Mouse (Mus musculus) forebrain, embryonic 10.5 days (tissue): ENCODE results near the gene Gm44805. TPM values are rescaled to one million over a fixed set of nuclear protein-coding genes. Genes with fewer than 3 reads are reported as not detected.
"Not testable (repeated sequence)": the region's sequence is repeated elsewhere in the genome, so short reads cannot be mapped to it uniquely, and the experiment has no call there.

Source experiments
- DNase-seq: peaks from one replicate; pipeline ENCODE4 v3.0.0-alpha.2; 2017; ENCODE audit warnings: low spot score; ENCODE audit errors: extremely low spot score
- H3K27ac ChIP-seq: fragments of 300-500 bp; sonication (generic); 2 replicates; pipeline ENCODE4 v1.5.1; 2016; ENCODE audit warnings: mild to moderate bottlenecking
- H3K27me3 ChIP-seq: fragments of 300-500 bp; sonication (generic); 2 replicates; pipeline ENCODE4 v1.6.1; 2016; ENCODE audit warnings: mild to moderate bottlenecking; ENCODE audit not compliant: poor library complexity, severe bottlenecking
- H3K36me3 ChIP-seq: fragments of 300-500 bp; sonication (generic); replicated peaks from 2 replicates; pipeline ENCODE4 v1.6.1; 2016; ENCODE audit warnings: mild to moderate bottlenecking, moderate library complexity
- H3K4me1 ChIP-seq: fragments of 300-500 bp; sonication (generic); 2 replicates; pipeline ENCODE4 v1.6.1; 2016
- H3K4me3 ChIP-seq: fragments of 300-500 bp; sonication (generic); 2 replicates; pipeline ENCODE4 v1.5.1; 2016; ENCODE audit warnings: mild to moderate bottlenecking, moderate library complexity
- H3K9me3 ChIP-seq: fragments of 300-500 bp; sonication (generic); 2 replicates; pipeline ENCODE4 v1.6.1; 2016; ENCODE audit warnings: mild to moderate bottlenecking, moderate library complexity
- WGBS: fragments of 180-500 bp; shearing (Covaris S2); methylation state at CpG from one replicate; pipeline ENCODE4 v1.1.7; 2016; 5-methylcytosine and 5-hydroxymethylcytosine counted together
- polyA plus RNA-seq: library from polyadenylated mRNA; unstranded; fragments of >200 nt; fragmentation: Nextera tagmentation; extraction: Ambion mirVana; gene quantifications from 2 replicates; pipeline ENCODE4 v1.2.1, GENCODE M21; 2016

Gene Gm44805
- polyA plus RNA-seq, 1 experiment from 2014 or later, result not detected

DNA sequence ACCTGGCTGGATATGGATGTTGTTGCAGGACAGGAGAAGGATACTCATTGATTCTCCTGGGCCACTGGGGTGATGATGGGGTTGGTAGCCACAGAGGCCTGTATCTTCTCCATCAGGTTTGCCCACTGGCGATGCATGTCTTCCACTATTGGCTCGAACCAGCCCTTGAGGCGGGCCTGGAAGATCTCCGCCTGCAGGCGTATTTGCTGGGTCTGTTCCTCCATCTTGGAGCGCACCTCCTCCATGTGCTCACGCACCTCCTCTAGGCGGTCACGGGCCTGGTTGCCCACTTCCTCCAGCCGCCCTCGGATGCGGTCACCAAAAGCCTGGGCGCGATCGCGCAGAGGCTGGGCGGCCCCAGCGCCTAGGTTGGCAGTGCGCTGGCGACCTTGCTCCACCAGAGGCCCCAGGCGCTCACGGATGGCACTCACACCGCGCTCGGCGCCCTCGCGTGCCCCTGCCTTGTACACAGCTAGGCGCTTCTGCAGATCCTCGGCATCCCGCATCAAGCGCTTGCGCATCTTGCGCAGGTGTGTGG, 15.2 kb upstream of the Gm44805 start:
- peaks cover 68% of the 10 kb centered on the region for H3K4me1 ChIP-seq

DNA sequence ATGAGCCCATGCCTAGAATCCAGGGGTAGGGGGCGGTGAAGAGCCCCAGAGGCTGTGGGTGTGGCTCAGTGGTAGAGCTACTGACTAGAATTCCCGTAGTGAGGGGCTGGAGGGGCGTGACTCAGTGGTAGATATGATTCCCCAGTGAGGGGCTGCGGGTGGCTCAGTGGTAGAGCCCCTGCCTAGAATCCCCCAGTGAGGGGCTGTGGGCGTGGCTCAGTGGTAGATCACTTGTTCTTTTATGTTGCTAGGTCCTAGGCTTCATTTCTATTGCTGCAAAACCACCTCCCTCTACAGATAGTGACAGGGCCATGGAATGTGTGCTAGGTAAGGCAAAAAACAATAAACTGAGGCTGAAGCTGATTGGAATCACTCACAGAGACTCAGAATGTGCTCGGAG, 14.7 kb upstream of the Gm44805 start:
- peaks cover 25% of the 10 kb centered on the region for H3K36me3 ChIP-seq
- no peaks in the 10 kb centered on the region for H3K27me3 ChIP-seq
- H3K9me3 ChIP-seq, result peaks cover 10% of the 10 kb centered on the region
- H3K4me1 ChIP-seq, result peaks cover 63% of the 10 kb centered on the region
- WGBS, result 91% methylated on average over 6 of the region's 6 CpGs
- no peak overlapping the region for H3K4me3 ChIP-seq
- DNase-seq, result no peak
- H3K27ac ChIP-seq, result no peak overlapping the region

More for the DNA sequence above, 15.2 kb upstream of the Gm44805 start:
- Histone ChIP-seq H3K27me3 (no peaks in the 10 kb centered on the region), H3K27ac (no peak overlapping the region), H3K4me3 (0 out of 2 replicates have a peak overlapping the region, but pooled peaks have one; percentile 4), H3K36me3 (peaks cover 28% of the 10 kb centered on the region), H3K9me3 (peaks cover 10% of the 10 kb centered on the region)
- WGBS, result 94% methylated on average over 34 of the region's 34 CpGs
- DNase-seq, result no peak

- peaks cover 10% of the 10 kb centered on the region for H3K9me3 ChIP-seq
- DNase-seq, result no peak
- no peak overlapping the region for H3K4me3 ChIP-seq
- peaks cover 21% of the 10 kb centered on the region for H3K36me3 ChIP-seq
- no peak overlapping the region for H3K27ac ChIP-seq
- peaks cover 56% of the 10 kb centered on the region for H3K4me1 ChIP-seq
- WGBS, result 55% methylated on average over 8 of the region's 8 CpGs
- H3K27me3 ChIP-seq, result no peaks in the 10 kb centered on the region
These were observed 14.0 kb upstream of the Gm44805 start for GRCm38 (mm10) chr7:19695213-19695594.

- Histone ChIP-seq H3K36me3 (peaks cover 20% of the 10 kb centered on the region), H3K4me3 (no peak overlapping the region), H3K27me3 (no peaks in the 10 kb centered on the region), H3K27ac (no peak overlapping the region), H3K9me3 (peaks cover 10% of the 10 kb centered on the region), H3K4me1 (peaks cover 49% of the 10 kb centered on the region)
- DNase-seq, result no peak
- WGBS, result 87% methylated on average over 10 of the region's 10 CpGs
These were observed 13.4 kb upstream of the Gm44805 start for GRCm38 (mm10) chr7:19694336-19695212.

DNA sequence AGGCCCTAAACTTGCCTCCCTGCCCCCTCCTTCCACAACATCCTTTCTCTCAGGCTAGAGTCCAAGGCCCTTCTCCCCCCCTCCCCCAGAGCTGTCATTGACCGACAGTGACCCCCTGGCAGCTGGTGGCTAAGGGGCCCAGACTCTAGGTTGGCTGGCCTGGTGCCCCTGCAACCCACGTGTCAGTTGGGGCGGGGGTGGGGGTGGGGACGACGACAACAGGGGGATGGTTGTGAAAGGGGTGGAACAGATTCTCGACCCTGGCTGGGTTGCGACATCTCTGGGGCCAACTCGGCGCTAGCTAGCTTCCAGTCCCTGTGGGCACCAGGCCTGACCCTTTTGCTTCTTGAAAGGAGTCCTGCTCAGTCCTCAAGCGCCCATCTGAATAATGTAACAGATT, 12.2 kb upstream of the Gm44805 start:
- Histone ChIP-seq H3K36me3 (peaks cover 20% of the 10 kb centered on the region), H3K4me1 (peaks cover 38% of the 10 kb centered on the region), H3K9me3 (peaks cover 10% of the 10 kb centered on the region), H3K4me3 (peak overlapping the region; percentile 21; the same call in 1 of the 2 replicates), H3K27me3 (no peaks in the 10 kb centered on the region), H3K27ac (peak overlapping the region; percentile 71)
- DNase-seq, result no peak
- WGBS, result 31% methylated on average over 10 of the region's 10 CpGs

- DNase-seq, result no peak
- Histone ChIP-seq H3K27ac (peak within 1 kb of the TSS; percentile 71), H3K4me3 (peak within 1 kb of the TSS; percentile 21; the same call in 1 of the 2 replicates), H3K27me3 (no peaks in the 10 kb centered on the region), H3K4me1 (peaks cover 26% of the 10 kb centered on the region), H3K9me3 (peaks cover 10% of the 10 kb centered on the region), H3K36me3 (peaks cover 16% of the 10 kb centered on the region)
- WGBS, result 51% methylated on average over 28 of the region's 28 CpGs
These were observed 10.9 kb upstream of the Gm44805 start, which contains the start of gene Apoc1 for GRCm38 (mm10) chr7:19691873-19692865. Gene Apoc1 (minus strand): TSS chr7:19692660.

- no peak overlapping the region for H3K27ac ChIP-seq
- peaks cover 9% of the 10 kb centered on the region for H3K36me3 ChIP-seq
- H3K27me3 ChIP-seq, result no peaks in the 10 kb centered on the region
- peaks cover 4% of the 10 kb centered on the region for H3K9me3 ChIP-seq
- no peak for DNase-seq
- H3K4me3 ChIP-seq, result no peak overlapping the region
- WGBS, result 79% methylated on average over 6 of the region's 6 CpGs
- peaks cover 32% of the 10 kb centered on the region for H3K4me1 ChIP-seq
These were observed 10.2 kb upstream of the Gm44805 start for GRCm38 (mm10) chr7:19691434-19691833.

GRCm38 (mm10) chr7:19690845-19691244, 9.6 kb upstream of the Gm44805 start:
- WGBS, result 86% methylated on average over 4 of the region's 4 CpGs
- no peak overlapping the region for H3K4me3 ChIP-seq
- H3K9me3 ChIP-seq, result no peaks in the 10 kb centered on the region; the same call in 1 of the 2 replicates
- no peak overlapping the region for H3K27ac ChIP-seq
- no peaks in the 10 kb centered on the region for H3K27me3 ChIP-seq
- DNase-seq, result no peak
- H3K4me1 ChIP-seq, result peaks cover 32% of the 10 kb centered on the region
- H3K36me3 ChIP-seq, result peaks cover 3% of the 10 kb centered on the region

DNA sequence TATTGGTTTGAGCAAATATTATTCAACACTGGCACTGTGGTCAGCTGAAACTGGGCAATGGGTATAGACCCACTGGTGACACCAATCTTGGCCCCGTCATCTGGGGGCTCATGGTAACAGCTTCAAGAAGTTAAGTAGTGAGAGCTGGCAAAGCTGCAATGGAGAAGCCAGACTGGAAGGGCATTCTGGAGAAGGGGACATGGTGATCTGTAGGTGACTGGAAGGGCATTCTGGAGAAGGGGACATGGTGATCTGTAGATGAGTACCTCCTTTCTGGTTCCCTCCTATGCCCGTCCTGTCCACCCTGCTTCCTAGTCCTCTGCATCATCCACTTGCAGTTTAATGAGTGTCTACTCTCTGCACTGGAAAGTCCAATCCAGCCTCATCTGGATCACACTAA, 7.4 kb upstream of the Gm44805 start:
- H3K27ac ChIP-seq, result no peak overlapping the region
- DNase-seq, result no peak
- H3K9me3 ChIP-seq, result no peaks in the 10 kb centered on the region; the same call in 1 of the 2 replicates
- H3K4me3 ChIP-seq, result no peak overlapping the region
- peaks cover 27% of the 10 kb centered on the region for H3K4me1 ChIP-seq
- no peaks in the 10 kb centered on the region for H3K36me3 ChIP-seq
- WGBS, result 96% methylated on average over 2 of the region's 2 CpGs
- H3K27me3 ChIP-seq, result no peaks in the 10 kb centered on the region

DNA sequence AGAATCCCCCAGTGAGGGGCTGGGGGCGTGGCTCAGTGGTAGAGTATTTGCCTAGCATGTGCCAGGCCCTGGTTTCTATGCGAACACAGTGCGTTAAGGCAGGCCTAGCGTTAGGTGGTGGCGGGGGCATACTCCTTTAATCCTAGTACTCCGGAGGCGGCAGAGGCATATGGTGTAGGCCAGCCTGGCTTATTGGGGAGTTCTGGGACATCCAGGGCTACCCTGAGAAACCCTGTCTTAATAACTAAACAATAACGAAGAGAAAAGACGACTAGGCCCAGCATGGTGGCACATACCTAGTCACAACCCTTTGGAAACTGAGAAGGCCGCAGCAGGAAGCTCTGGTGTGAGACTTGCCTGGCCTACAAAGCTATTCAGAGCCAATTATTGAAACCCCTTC, 6.9 kb upstream of the Gm44805 start:
- Histone ChIP-seq H3K27ac (no peak overlapping the region), H3K9me3 (no peaks in the 10 kb centered on the region; the same call in 1 of the 2 replicates), H3K4me3 (no peak overlapping the region), H3K4me1 (peaks cover 22% of the 10 kb centered on the region), H3K36me3 (no peaks in the 10 kb centered on the region), H3K27me3 (no peaks in the 10 kb centered on the region)
- WGBS, result 89% methylated on average over 10 of the region's 10 CpGs
- no peak for DNase-seq

- not testable (repeated sequence) for H3K9me3 ChIP-seq, H3K27me3 ChIP-seq, H3K36me3 ChIP-seq, H3K4me3 ChIP-seq, DNase-seq
- WGBS, result 71% methylated on average over 8 of the region's 8 CpGs
- H3K4me1 ChIP-seq, result peaks cover 11% of the 10 kb centered on the region
- peak overlapping the region; percentile 56; the same call in 1 of the 2 replicates for H3K27ac ChIP-seq
These were observed 5.8 kb upstream of the Gm44805 start for GRCm38 (mm10) chr7:19686927-19687583.

DNA sequence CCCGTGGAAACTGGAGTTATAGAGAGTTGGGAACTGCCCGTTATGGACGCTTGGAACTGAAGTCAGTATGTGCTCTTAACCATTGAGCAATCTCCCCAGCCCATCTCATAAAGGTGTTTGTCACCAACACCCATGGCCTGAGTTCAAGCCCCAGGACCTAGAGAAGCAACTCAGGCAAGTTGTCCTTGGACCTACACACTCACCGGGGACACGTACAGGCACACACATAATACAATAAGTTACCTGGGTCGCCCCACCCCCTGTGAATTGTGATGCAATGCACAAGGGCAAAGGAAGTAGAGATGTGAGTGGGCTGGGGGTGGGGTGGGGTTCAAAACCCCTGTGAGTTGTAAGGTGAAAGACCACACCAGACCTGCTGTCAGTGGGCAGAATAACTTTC, 5.3 kb upstream of the Gm44805 start:
- 86% methylated on average over 6 of the region's 6 CpGs for whole genome bisulfite sequencing
- H3K27ac ChIP-seq, result peak overlapping the region; percentile 56; the same call in 1 of the 2 replicates

More for the DNA sequence above, 5.3 kb upstream of the Gm44805 start:
- Histone ChIP-seq H3K36me3 (no peaks in the 10 kb centered on the region), H3K9me3 (no peaks in the 10 kb centered on the region; the same call in 1 of the 2 replicates), H3K4me3 (no peak overlapping the region), H3K4me1 (peaks cover 6% of the 10 kb centered on the region; the same call in 1 of the 2 replicates), H3K27me3 (no peaks in the 10 kb centered on the region)
- no peak for DNase-seq
